8 mouse cellular contexts compared by ENCODE assay signal in the genomic region with DNA sequence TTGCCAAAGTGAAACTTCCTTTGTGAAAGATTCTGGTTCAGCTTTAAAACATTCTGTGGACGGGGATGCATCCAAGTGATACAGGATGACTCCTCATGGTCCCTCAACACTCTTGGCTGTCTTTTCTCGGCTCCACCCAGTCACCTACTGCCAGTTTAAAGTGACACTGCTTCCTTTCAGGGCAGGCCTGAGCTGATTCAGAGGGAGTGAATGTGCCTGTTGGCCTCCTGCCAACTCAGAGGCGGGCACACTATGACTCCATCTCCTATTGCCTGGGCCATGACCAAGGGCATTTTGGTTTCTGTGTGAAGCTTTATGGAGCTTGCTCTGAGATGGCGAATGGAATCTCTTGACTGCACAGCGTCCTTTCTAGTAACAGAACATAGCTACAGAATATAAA.
DNase-seq lines count a peak whose midpoint lies in the region; ATAC-seq lines count a peak whose summit lies in the region.

No protein-coding gene starts in this region.

- no peak overlapping the region for H3K27ac ChIP-seq in neural tube, embryonic 15.5 days (replicated peaks)

- no peak overlapping the region for H3K4me2 ChIP-seq in neural tube, embryonic 15.5 days

- H3K4me3 ChIP-seq in neural tube, embryonic 15.5 days (replicated peaks): no peak overlapping the region

- intact Hi-C loops in heart, postnatal 10 days (cut with DNase I): no loop called here
- intact Hi-C loops in left cerebral cortex, postnatal 4 days (cut with DNase I): no loop called here

- DNase-seq in layer of hippocampus, postnatal 10 days (ENCODE audit: low spot score in 2 of 2): peak; percentile 28 to 61
- DNase-seq in layer of hippocampus, postnatal 25 days (ENCODE audit: extremely low spot score in 1 of 2, low spot score in 1 of 2): no peak
- DNase-seq in Muller cell, postnatal 12 days (ENCODE audit: inconsistent ontology term): peak; percentile 92
- DNase-seq in fibroblast of lung, adult 2 months (ENCODE audit: low read depth): peak; percentile 78
- peak; percentile 73 to 77 for DNase-seq in heart, postnatal 10 days
- DNase-seq in left cerebral cortex, postnatal 4 days: peak; percentile 75
- no peak for DNase-seq in spleen, postnatal 4 days (ENCODE audit: low spot score in 2 of 2)

- no peaks in the 10 kb centered on the region for H3K27me3 ChIP-seq in neural tube, embryonic 15.5 days (replicated peaks)

- peak; percentile 51; the same call in 1 of the 2 replicates for ATAC-seq in neural tube, embryonic 15.5 days (ENCODE audit: low FRiP score)

- H3K4me1 ChIP-seq in neural tube, embryonic 15.5 days: no peaks in the 10 kb centered on the region

- no peaks in the 10 kb centered on the region for H3K9me3 ChIP-seq in neural tube, embryonic 15.5 days (replicated peaks)

- WGBS in neural tube, embryonic 15.5 days: 43% methylated on average over 5 of the region's 5 CpGs

- H3K9ac ChIP-seq in neural tube, embryonic 15.5 days (replicated peaks): no peak overlapping the region

- no peaks in the 10 kb centered on the region for H3K36me3 ChIP-seq in neural tube, embryonic 15.5 days

Comparison
In these comparisons a context has a peak if more than half of its experiments do, and no peak if none do; other contexts are left out.
1. DNase-seq: peak in layer of hippocampus, postnatal 10 days (2 of 2), Muller cell, postnatal 12 days (single experiment), fibroblast of lung, adult 2 months (single experiment), heart, postnatal 10 days (2 of 2) and left cerebral cortex, postnatal 4 days (single experiment); none in layer of hippocampus, postnatal 25 days (0 of 2) and spleen, postnatal 4 days (0 of 2).